Mouse (Mus musculus) myocyte (in vitro differentiated cells): ENCODE measurements around the gene Fkrp.

Experiments used
- CEBPB ChIP-seq: IDR thresholded peaks from 2 replicates; pipeline ENCODE4 v1.6.1; 2011; ENCODE audit warnings: mild to moderate bottlenecking, moderate library complexity; ENCODE audit not compliant: poor library complexity, insufficient read depth, severe bottlenecking
- MAX ChIP-seq: IDR thresholded peaks from one replicate; pipeline ENCODE4 v1.6.1; 2011; ENCODE audit warnings: low read depth, mild to moderate bottlenecking, control low read depth
- POLR2A ChIP-seq: IDR thresholded peaks from one replicate; pipeline ENCODE4 v1.6.1; 2011; ENCODE audit warnings: low read depth, mild to moderate bottlenecking, control low read depth, moderate library complexity; ENCODE audit not compliant: insufficient read length
- USF1 ChIP-seq: IDR thresholded peaks from one replicate; pipeline ENCODE4 v1.6.1; 2011; ENCODE audit warnings: low read depth, mild to moderate bottlenecking, control low read depth, moderate library complexity

DNA sequence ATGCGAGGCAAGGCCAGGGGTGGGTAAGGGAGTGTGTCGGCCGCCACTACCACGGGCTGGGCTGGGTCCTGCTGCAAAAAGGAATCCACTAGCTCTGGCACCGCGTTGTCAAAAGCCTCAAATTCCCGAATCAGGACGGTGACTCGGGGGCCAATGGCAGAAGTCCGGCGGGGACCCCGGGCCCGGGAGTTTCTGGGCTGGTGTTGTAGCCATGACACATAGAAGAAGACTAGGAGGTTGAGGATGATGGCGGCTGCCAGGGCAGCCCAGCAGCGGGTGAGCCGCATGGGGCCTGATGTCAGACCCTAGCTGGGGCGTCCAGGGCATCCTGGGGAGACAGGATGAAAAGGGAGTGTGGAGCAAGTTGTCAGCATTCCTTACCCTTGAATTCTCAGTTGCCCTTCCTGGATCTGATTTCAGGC is 4.9 kb downstream of the Fkrp start:
- TF ChIP-seq USF1 (no peak), CEBPB (no peak), POLR2A (no peak), MAX (no peak)
